Mouse (Mus musculus): Measurements from ENCODE around the gene Gm27029.
"Not testable (repeated sequence)": the region's sequence is repeated elsewhere in the genome, so short reads cannot be mapped to it uniquely, and the experiment has no call there.

Gene Gm27029

GRCm38 (mm10) chr11:101424925-101425813 is 573 bp upstream of the Gm27029 start, which contains the start of the genes Rundc1 and Ptges3l:
Rundc1 (plus strand) TSS chr11:101425085.
Ptges3l (minus strand) TSS chr11:101425333.
- DNase-seq (ENCODE audit: extremely low read depth, insufficient read length, low spot score), result peak; percentile 92

DNA sequence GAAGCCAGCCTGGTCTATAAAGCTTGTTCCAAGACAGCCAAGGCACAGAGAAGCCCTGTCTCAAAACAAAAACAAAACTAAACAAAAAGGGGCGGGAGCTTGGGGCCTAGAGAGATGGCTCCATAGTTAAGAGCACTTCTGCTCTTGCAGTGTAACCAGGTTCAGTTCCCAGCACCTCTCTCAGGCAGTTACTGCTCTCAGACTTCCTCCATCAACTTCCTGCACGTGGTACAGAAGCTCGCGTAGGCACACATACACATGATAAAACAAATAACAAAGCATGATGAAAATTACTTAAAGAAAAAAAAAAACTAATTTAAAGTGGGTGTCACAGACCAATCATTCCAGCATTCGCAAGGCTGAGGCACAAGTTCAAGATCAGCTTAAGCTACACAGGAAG is 4.4 kb downstream of the Gm27029 start:
- no peak for DNase-seq (ENCODE audit: extremely low read depth, insufficient read length, low spot score)

DNA sequence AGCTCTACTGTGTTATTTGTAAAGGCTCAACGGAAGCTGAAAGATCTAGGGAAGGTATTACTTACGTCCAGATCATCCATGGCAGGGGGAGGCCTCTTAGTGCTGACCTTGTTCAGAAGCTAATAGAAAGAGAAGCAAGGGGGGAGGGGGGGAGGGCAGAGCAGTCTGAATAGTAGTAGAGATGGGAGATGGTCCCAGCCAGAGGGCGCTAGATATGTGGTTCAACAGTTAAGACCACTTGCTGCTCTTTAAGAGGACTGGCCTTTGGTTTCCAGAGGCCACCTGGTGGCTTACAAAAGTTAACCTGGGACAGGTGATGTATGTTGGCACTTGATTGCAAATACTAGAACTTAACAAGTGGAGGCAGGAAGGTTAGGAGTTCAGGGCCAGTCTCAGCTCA is 5.0 kb downstream of the Gm27029 start:
- DNase-seq (ENCODE audit: extremely low read depth, insufficient read length, low spot score), result no peak

- DNase-seq (ENCODE audit: extremely low read depth, insufficient read length, low spot score), result no peak
These were observed 5.6 kb downstream of the Gm27029 start for GRCm38 (mm10) chr11:101418991-101419390.

DNA sequence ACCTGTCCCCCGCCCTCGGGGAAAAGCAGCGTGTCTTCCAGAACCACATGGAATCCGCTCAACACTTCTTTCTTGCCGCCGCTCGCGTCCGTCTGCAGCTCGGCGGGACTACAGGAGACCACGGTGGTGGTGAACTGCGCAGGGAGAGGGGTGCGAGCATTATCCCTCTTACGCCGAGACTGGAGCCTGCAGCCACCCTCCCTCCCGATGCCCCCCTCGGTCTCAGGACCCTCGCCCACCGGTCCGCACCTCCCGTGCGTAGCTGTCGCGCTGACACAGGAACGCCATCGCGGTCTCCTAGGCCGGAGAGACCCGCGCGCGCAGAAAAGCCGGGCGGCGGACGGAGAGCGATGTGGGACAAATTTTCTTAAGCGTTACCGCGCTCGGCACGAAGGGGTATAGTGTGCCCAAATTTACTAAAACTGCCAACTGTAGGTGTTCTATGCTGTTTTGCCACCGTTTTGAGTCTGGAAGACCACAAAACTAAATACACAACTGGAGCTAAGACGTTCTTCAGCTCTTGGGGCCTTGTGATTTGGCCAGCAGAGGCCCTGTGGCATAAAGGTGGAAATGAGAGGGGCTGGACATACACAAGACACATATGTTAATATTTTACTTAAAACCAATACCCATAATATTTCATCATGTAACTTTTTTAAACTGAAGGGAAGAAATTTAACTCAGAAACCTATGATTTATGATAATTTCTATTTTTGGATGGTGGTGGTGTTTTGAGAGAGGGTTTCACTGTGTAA is 7.3 kb downstream of the Gm27029 start, which contains the start of gene Aarsd1:
Gene Aarsd1 (minus strand): TSS at position 515 of the 755 bp plus-strand sequence.
- peak; percentile 88 for DNase-seq (ENCODE audit: extremely low read depth, insufficient read length, low spot score)

DNA sequence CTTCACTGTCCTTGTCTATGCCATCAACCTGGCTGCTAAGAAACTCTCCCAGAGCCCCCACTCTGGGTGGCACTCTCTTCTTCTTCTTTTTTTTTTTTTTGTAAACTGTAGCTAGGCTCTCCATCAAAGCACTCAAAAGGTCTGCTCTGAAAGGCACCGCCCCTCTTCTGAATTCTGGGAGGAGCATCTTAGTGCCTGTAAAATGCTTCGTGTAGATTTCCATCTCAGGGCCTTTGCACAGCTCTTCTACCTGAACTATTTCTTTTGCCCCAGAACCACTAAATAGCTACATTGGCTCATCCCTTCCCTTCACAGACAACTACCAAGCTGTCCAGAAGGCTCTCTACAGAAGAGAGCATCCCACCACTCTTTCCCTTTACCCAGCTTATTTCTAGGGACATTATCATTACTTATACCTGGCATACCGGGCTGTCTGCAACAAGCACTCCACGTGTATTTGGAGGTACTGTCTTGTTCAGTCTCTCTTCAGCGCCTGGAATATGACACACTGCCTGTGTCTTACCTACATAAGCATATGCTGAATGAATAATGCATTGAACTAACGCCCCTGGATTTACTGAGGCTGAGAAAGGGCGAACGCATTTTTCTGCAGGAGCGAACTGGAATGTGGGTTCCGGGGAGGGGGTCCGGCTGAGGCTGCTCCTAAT is 8.0 kb downstream of the Gm27029 start:
- no peak for DNase-seq (ENCODE audit: extremely low read depth, insufficient read length, low spot score)

- DNase-seq (ENCODE audit: extremely low read depth, insufficient read length, low spot score), result peak; percentile 45
These were observed 9.3 kb downstream of the Gm27029 start for GRCm38 (mm10) chr11:101415306-101415705.

DNA sequence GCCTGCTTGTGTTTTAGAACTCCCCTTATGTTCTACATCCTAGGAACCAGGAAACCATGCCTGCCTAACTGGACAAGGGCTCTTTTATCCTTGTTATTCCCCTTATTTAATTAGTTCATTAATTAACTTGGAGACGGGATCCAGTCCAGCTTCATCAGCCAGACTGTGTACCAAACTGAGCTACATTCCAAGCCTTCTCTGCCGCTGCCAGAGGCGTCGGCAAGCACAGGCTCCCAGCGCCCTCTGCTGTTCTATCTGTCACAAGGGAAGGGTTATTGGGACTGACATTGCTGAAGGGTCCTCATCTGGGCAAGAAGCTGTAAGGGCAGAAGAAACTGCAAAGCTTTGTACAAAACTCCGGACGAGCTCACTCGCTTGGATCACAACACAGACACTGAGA is 29.5 kb downstream of the Gm27029 start:
- DNase-seq (ENCODE audit: extremely low read depth, insufficient read length, low spot score), result peak; percentile 35

DNA sequence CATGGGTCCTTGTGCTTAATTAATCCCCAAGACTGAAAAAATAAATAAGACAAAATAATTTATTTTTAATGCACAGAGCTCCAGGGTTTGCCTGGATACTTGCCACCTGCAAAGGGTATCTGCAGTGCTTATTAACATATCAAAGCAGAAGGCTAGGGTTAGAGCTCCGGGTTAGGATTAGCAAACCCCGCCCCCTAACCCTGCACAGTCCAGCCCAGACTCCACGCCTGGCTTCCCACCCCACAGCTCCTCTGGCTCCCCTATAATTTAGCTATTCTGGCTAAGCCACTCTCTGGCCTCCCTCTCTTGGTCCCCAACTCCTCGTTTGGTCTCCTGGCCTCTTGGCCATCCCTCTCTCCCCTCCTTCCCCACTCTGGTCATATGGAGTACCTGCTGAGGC is 42.8 kb downstream of the Gm27029 start:
- DNase-seq (ENCODE audit: extremely low read depth, insufficient read length, low spot score), result no peak

GRCm38 (mm10) chr11:101378926-101379325 is 45.7 kb downstream of the Gm27029 start:
- no peak for DNase-seq (ENCODE audit: extremely low read depth, insufficient read length, low spot score)

GRCm38 (mm10) chr11:101378196-101378595 is 46.4 kb downstream of the Gm27029 start:
- DNase-seq (ENCODE audit: extremely low read depth, insufficient read length, low spot score), result not testable (repeated sequence)

- DNase-seq (ENCODE audit: extremely low read depth, insufficient read length, low spot score), result no peak
These were observed 50.1 kb downstream of the Gm27029 start for GRCm38 (mm10) chr11:101374421-101374938.

DNA sequence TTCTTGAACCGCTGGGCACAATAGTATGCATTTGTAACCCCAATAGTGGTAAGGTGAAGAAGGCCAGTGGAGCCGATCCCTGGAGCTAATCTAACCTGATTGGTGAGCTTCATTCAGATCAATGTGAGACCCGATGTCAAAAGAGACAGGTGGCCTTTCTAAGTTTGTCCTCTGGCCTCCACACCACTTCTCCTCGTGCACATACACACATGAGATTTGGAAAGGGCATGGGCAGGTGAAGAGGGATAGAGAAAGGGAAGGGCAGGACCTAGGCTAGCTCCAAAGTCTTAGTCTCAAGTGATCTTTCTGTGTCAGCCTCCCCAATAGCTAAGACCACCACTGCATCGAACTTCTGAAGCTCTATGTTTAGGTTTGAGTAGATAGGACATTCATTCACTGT is 54.5 kb downstream of the Gm27029 start:
- no peak for DNase-seq (ENCODE audit: extremely low read depth, insufficient read length, low spot score)

GRCm38 (mm10) chr11:101367326-101367935 is 57.2 kb downstream of the Gm27029 start, which contains the start of gene G6pc:
G6pc (plus strand) TSS chr11:101367561.
- no peak for DNase-seq (ENCODE audit: extremely low read depth, insufficient read length, low spot score)

DNA sequence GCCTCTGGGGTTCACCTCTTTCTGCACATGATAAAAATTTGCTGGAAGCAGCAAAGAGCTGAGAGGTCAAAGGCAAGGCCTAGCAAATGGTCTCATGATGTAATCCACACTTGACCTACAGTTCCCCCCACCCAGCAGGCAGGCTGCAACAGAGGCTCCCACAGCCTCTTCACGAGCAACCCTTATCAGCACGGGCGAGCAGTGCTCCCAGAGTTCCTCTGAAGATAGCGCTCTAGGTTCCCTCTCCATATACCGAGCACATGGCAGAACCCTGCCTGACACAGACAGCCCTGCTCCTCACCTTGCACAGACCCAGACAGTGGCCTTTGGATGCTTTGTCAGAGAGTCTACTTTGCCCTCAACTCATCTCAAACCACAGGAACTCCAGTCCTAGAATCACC is 60.1 kb downstream of the Gm27029 start:
- no peak for DNase-seq (ENCODE audit: extremely low read depth, insufficient read length, low spot score)

DNA sequence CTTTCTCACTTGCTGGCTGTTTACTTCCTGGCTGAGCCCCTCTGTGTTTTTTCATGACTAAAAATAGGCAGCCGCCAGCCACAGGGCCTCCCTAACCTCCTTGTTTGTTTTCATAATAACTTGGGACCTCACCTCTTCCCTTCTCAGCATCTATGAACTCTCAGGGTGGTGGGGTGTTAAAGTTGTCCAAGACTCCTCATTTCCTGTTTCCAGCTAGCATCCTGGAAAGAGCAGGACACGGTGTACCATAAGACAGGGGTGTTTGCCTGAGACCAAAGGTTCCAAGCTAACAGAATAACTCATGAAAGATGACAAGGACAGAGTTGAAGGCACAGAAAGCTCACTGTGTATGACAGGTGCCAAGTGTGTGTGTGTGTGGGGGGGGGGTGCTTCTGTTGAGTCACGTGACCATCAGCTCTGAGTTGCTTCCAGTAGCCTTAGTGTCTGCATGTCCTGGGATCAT is 63.9 kb downstream of the Gm27029 start:
- no peak for DNase-seq (ENCODE audit: extremely low read depth, insufficient read length, low spot score)

- no peak for DNase-seq (ENCODE audit: extremely low read depth, insufficient read length, low spot score)
These were observed 64.8 kb downstream of the Gm27029 start for GRCm38 (mm10) chr11:101359776-101360175.

- no peak for DNase-seq (ENCODE audit: extremely low read depth, insufficient read length, low spot score)
These were observed 67.0 kb downstream of the Gm27029 start for GRCm38 (mm10) chr11:101357505-101358182.
